Mouse (Mus musculus): ENCODE results near the gene Mrpl51. TPM values are rescaled to one million over a fixed set of nuclear protein-coding genes. Genes with fewer than 3 reads are reported as not detected.

The Mrpl51 gene
- polyA plus RNA-seq, 1 experiment from 2014 or later: 151 TPM

DNA sequence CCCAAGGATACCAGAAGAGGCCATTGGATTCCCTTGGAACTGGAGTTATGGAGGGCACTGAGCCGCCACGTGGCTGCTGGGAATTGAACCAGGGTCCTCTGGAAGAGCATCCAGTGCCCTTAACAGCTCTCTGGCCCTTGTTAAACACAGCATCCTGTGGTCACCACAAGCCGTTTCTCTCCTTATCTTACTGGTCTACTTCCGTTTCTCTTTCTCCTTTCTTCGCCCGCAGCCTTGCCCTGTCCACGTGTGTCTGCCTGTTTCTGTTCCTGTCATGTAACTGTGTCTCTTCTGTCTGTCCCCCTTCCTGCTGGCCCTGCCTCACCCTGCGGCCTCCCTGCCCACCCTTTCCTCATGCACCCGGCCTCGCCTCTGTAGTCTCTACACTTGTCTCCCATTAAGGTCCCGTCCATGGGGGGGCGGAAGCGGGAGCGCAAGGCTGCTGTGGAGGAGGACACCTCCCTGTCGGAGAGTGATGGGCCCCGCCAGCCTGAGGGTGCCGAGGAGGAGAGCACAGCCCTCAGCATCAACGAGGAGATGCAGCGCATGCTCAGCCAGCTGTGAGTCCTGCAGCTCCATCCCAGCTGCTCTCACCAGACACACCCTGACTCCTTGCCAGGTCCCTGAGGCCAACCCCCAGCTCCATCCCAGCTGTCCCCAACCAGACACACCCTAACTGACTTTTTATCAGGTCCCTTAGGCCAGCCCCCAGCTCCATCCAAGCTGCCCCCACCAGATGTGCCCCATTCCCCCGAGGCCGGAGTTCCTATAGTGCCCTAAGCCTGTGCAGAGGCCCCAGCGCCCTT, 39.2 kb upstream of the Mrpl51 start:
- no peak overlapping the region for H3K9ac ChIP-seq (replicated peaks; ENCODE audit: low read depth)
- 72% methylated on average over 22 of the region's 22 CpGs for WGBS
- no peaks in the 10 kb centered on the region for H3K36me3 ChIP-seq (ENCODE audit: insufficient read depth, low read length)
- DNase-seq (ENCODE audit: low spot score) (no peak), ATAC-seq (no peak)
- no peak for TF ChIP-seq EP300 (IDR thresholded peaks at IDR 0.05)
- TF ChIP-seq CTCF (IDR thresholded peaks at IDR 0.05): no peak
- no peak overlapping the region for H3K4me3 ChIP-seq (ENCODE audit: low read depth, low read length)
- no peaks in the 10 kb centered on the region for H3K4me1 ChIP-seq (ENCODE audit: insufficient read depth, low read depth, low read length)
- H3K27me3 ChIP-seq (replicated peaks; ENCODE audit: insufficient read depth, low read length): no peaks in the 10 kb centered on the region
- H3K4me2 ChIP-seq (replicated peaks; ENCODE audit: low read depth, low read length): no peak overlapping the region
- no peak overlapping the region for H3K27ac ChIP-seq (ENCODE audit: low read length)
- no peaks in the 10 kb centered on the region for H3K9me3 ChIP-seq (ENCODE audit: low read length)

DNA sequence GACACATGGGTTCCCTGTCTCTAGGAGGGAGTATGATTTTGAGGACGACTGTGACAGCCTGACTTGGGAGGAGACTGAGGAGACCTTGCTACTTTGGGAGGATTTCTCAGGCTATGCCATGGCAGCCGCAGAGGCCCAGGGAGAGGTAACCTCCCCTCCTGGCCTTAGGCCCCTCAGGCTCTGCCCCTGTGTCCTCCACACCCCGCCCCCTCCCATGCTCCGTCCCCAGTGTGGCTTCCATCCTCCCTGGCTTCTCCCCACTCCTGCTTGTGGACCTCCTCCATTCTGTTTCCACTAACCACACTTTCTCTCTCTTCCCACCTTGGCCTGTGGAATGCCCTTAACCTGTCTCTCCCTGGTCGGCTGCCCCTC, 38.6 kb upstream of the Mrpl51 start:
- no peaks in the 10 kb centered on the region for H3K9me3 ChIP-seq (ENCODE audit: low read length)
- no peaks in the 10 kb centered on the region for H3K36me3 ChIP-seq (ENCODE audit: insufficient read depth, low read length)
- no peak for TF ChIP-seq CTCF (IDR thresholded peaks at IDR 0.05)
- H3K4me1 ChIP-seq (ENCODE audit: insufficient read depth, low read depth, low read length): no peaks in the 10 kb centered on the region
- 75% methylated on average over 5 of the region's 5 CpGs for WGBS
- no peak overlapping the region for H3K9ac ChIP-seq (replicated peaks; ENCODE audit: low read depth)
- DNase-seq (ENCODE audit: low spot score): no peak
- H3K4me3 ChIP-seq (ENCODE audit: low read depth, low read length): no peak overlapping the region
- no peak overlapping the region for H3K27ac ChIP-seq (ENCODE audit: low read length)
- H3K27me3 ChIP-seq (replicated peaks; ENCODE audit: insufficient read depth, low read length): no peaks in the 10 kb centered on the region
- ATAC-seq: no peak
- no peak overlapping the region for H3K4me2 ChIP-seq (replicated peaks; ENCODE audit: low read depth, low read length)

DNA sequence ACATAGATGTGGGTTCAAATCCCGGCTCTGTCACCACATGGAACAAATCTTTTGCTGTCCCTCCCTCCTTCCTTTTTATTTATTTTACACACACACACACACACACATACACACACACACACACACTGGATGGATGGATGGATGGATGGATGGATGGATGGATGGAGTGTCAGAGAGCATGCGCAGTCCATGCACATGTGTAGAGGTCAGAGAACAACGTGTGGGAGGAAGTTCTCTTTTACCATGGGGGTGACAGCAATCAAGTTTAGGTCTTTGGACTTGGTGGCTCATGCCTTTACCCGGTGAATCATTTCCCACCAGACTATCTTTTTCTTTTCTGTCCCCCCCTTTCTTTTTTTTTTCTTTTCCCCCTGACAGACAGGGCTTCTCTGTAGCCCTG, 37.9 kb upstream of the Mrpl51 start:
- no peak overlapping the region for H3K27ac ChIP-seq (ENCODE audit: low read length)
- no peak overlapping the region for H3K9ac ChIP-seq (replicated peaks; ENCODE audit: low read depth)
- no peaks in the 10 kb centered on the region for H3K4me1 ChIP-seq (ENCODE audit: insufficient read depth, low read depth, low read length)
- no peak for DNase-seq (ENCODE audit: low spot score)
- H3K4me3 ChIP-seq (ENCODE audit: low read depth, low read length): no peak overlapping the region
- H3K27me3 ChIP-seq (replicated peaks; ENCODE audit: insufficient read depth, low read length): no peaks in the 10 kb centered on the region
- H3K4me2 ChIP-seq (replicated peaks; ENCODE audit: low read depth, low read length): no peak overlapping the region
- ATAC-seq: no peak
- no peaks in the 10 kb centered on the region for H3K36me3 ChIP-seq (ENCODE audit: insufficient read depth, low read length)
- no peaks in the 10 kb centered on the region for H3K9me3 ChIP-seq (ENCODE audit: low read length)
- 80% methylated on average over 4 of the region's 4 CpGs for WGBS
- no peak for TF ChIP-seq CTCF (IDR thresholded peaks at IDR 0.05)
- no peak for TF ChIP-seq EP300 (IDR thresholded peaks at IDR 0.05)

DNA sequence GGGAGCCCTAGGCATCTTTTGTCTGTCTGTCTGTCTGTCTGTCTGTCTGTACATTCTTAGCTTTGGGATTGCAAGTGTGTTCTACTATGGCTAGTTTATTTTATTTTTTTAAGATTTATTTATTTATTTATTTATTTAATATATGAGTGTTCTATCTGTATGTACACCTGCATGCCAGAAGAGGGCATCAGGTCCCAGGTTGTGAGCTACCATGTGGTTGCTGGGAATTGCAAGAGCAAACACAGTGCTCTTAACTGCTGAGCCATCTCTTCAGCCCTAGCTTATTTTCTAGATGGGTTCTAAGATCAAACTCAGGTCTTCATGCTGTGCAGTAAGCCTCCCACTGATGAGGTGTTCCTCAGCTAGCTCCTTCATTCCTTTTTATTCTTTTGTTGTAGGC, 37.1 kb upstream of the Mrpl51 start:
- ATAC-seq (0 out of 2 replicates have a peak, but pooled peaks have one; percentile 21), DNase-seq (ENCODE audit: low spot score) (peak; percentile 60)
- Histone ChIP-seq H3K9ac (replicated peaks; ENCODE audit: low read depth) (no peak overlapping the region), H3K27me3 (replicated peaks; ENCODE audit: insufficient read depth, low read length) (no peaks in the 10 kb centered on the region), H3K4me3 (ENCODE audit: low read depth, low read length) (no peak overlapping the region), H3K36me3 (ENCODE audit: insufficient read depth, low read length) (no peaks in the 10 kb centered on the region), H3K9me3 (ENCODE audit: low read length) (no peaks in the 10 kb centered on the region), H3K4me1 (ENCODE audit: insufficient read depth, low read depth, low read length) (no peaks in the 10 kb centered on the region), H3K27ac (ENCODE audit: low read length) (no peak overlapping the region), H3K4me2 (replicated peaks; ENCODE audit: low read depth, low read length) (no peak overlapping the region)
- no peak for TF ChIP-seq EP300 (IDR thresholded peaks at IDR 0.05)
- peak; percentile 55 for TF ChIP-seq CTCF (IDR thresholded peaks at IDR 0.05)

DNA sequence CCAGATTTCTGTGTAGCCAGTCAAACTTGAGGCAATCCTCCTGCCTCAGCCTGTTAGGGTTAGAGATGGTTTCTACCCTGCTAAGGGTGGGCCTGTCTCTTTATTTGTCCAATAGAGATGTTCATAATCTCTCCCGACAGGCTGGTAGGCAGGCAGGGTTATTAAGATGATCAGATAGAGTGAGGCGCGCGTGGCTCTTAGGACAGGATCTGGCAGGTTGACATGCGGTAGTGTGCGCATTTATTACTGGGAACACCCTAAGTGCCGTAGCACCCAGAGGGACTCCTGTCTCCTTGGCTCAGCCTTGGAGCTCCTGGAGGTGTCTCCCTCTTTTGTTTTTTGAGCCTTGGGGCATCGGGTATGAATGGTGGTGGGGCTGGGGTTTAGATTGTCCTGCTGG, 36.3 kb upstream of the Mrpl51 start:
- H3K4me1 ChIP-seq (ENCODE audit: insufficient read depth, low read depth, low read length): no peaks in the 10 kb centered on the region
- 88% methylated on average over 8 of the region's 8 CpGs for WGBS

DNA sequence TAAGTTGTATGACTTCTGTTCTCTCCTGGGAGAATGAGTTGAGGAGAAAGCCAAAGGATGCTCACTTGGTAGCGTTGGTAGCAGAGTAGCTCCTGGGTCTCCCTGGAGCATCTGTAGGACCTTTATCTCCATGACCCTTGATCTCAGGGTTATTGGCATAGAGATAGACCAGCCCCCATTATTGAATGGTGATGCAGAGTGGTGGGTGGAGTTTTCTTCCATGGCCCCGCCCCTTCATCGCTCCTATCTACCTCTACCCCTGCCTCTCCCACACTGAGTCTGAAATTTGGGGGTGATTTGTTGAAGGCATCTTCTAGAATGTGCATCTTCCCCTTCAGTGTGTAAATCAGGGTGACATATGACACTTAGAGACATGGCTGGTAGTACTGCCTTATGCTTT, 35.1 kb upstream of the Mrpl51 start:
- Histone ChIP-seq H3K9me3 (ENCODE audit: low read length) (no peaks in the 10 kb centered on the region), H3K27ac (ENCODE audit: low read length) (no peak overlapping the region), H3K4me2 (replicated peaks; ENCODE audit: low read depth, low read length) (no peak overlapping the region), H3K4me3 (ENCODE audit: low read depth, low read length) (no peak overlapping the region), H3K36me3 (ENCODE audit: insufficient read depth, low read length) (0 out of 2 replicates have a peak, but pooled peaks cover 7% of the 10 kb centered on the region), H3K9ac (replicated peaks; ENCODE audit: low read depth) (no peak overlapping the region), H3K4me1 (ENCODE audit: insufficient read depth, low read depth, low read length) (no peaks in the 10 kb centered on the region), H3K27me3 (replicated peaks; ENCODE audit: insufficient read depth, low read length) (no peaks in the 10 kb centered on the region)
- DNase-seq (ENCODE audit: low spot score) (no peak), ATAC-seq (no peak)
- WGBS: 88% methylated on average over 3 of the region's 3 CpGs
- no peak for TF ChIP-seq CTCF (IDR thresholded peaks at IDR 0.05)
- no peak for TF ChIP-seq EP300 (IDR thresholded peaks at IDR 0.05)

More for the DNA sequence above, 36.3 kb upstream of the Mrpl51 start:
- DNase-seq (ENCODE audit: low spot score): no peak
- Histone ChIP-seq H3K36me3 (ENCODE audit: insufficient read depth, low read length) (no peaks in the 10 kb centered on the region), H3K4me3 (ENCODE audit: low read depth, low read length) (no peak overlapping the region), H3K4me2 (replicated peaks; ENCODE audit: low read depth, low read length) (no peak overlapping the region), H3K9ac (replicated peaks; ENCODE audit: low read depth) (no peak overlapping the region), H3K27me3 (replicated peaks; ENCODE audit: insufficient read depth, low read length) (no peaks in the 10 kb centered on the region), H3K9me3 (ENCODE audit: low read length) (no peaks in the 10 kb centered on the region), H3K27ac (ENCODE audit: low read length) (no peak overlapping the region)
- no peak for ATAC-seq
- TF ChIP-seq EP300 (IDR thresholded peaks at IDR 0.05) (no peak), CTCF (IDR thresholded peaks at IDR 0.05) (no peak)
